ENCODE assay signal across 22 mouse cellular contexts in the genomic region with DNA sequence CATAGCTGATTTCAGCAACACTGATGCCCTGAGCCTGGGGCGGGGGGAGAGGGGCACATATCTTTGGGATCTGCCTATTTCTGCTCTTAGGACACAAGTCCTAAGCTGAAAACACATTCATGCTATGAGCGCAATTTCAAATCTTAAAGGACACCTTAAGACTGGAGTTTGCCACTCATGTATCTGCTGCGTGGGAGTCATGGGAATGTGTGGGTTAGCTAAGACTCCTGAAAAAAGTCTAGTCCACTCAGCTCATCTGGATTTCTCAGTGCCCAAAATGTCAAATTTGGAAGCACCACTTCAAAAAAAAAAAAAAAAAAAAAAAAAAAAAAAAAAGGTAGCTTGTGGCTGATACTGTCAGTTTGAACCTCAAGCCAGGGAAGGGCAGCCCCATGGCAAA.
DNase-seq lines count a peak whose midpoint lies in the region; ATAC-seq and TF ChIP-seq lines count a peak whose summit lies in the region.
"Had no signal": no experiment of that assay in that cellular context is flagged by ENCODE, and none has a peak within 500 bp of the region (broad histone marks: within the 10 kb centered on the region; RNA-seq: fewer than 3 reads in every experiment).

No protein-coding gene starts in this region.

- no peaks in the 10 kb centered on the region for H3K9me3 ChIP-seq in hindbrain, embryonic 10.5 days
- no peaks in the 10 kb centered on the region for H3K9me3 ChIP-seq in hindbrain, postnatal 0 days (ENCODE audit: low read length)
- no peaks in the 10 kb centered on the region for H3K9me3 ChIP-seq in midbrain, embryonic 13.5 days
- no peaks in the 10 kb centered on the region for H3K9me3 ChIP-seq in midbrain, embryonic 14.5 days (ENCODE audit: control insufficient read depth, low read length)
- no peaks in the 10 kb centered on the region for H3K9me3 ChIP-seq in hindbrain, embryonic 12.5 days (replicated peaks)
- no peaks in the 10 kb centered on the region for H3K9me3 ChIP-seq in hindbrain, embryonic 14.5 days (ENCODE audit: control insufficient read depth, low read length)
- H3K9me3 ChIP-seq in forebrain, embryonic 14.5 days (replicated peaks; ENCODE audit: control insufficient read depth, low read length), result no peaks in the 10 kb centered on the region
- H3K9me3 ChIP-seq: limb, embryonic 12.5 days; liver, embryonic 15.5 days had no signal

- H3K4me3 ChIP-seq in hindbrain, embryonic 10.5 days, result no peak overlapping the region
- no peak overlapping the region for H3K4me3 ChIP-seq in hindbrain, postnatal 0 days (ENCODE audit: low read length)
- H3K4me3 ChIP-seq in midbrain, embryonic 13.5 days (replicated peaks), result no peak overlapping the region
- no peak overlapping the region for H3K4me3 ChIP-seq in midbrain, embryonic 14.5 days (replicated peaks; ENCODE audit: low read depth, low read length)
- H3K4me3 ChIP-seq in hindbrain, embryonic 12.5 days, result no peak overlapping the region
- H3K4me3 ChIP-seq in hindbrain, embryonic 14.5 days (replicated peaks; ENCODE audit: low read length), result no peak overlapping the region
- H3K4me3 ChIP-seq in forebrain, embryonic 14.5 days (ENCODE audit: low read depth, low read length), result no peak overlapping the region
- H3K4me3 ChIP-seq: erythroblast, embryonic 14.5 days; gastrocnemius, adult 2 months; limb, embryonic 12.5 days; liver, embryonic 15.5 days had no signal

- H3K36me3 ChIP-seq in hindbrain, embryonic 10.5 days, result no peaks in the 10 kb centered on the region
- H3K36me3 ChIP-seq in hindbrain, postnatal 0 days (ENCODE audit: insufficient read depth, low read length), result no peaks in the 10 kb centered on the region
- no peaks in the 10 kb centered on the region for H3K36me3 ChIP-seq in midbrain, embryonic 13.5 days
- H3K36me3 ChIP-seq in midbrain, embryonic 14.5 days (ENCODE audit: control insufficient read depth, insufficient read depth, low read length), result no peaks in the 10 kb centered on the region
- H3K36me3 ChIP-seq in hindbrain, embryonic 12.5 days, result no peaks in the 10 kb centered on the region
- H3K36me3 ChIP-seq in hindbrain, embryonic 14.5 days (replicated peaks; ENCODE audit: control insufficient read depth, insufficient read depth), result no peaks in the 10 kb centered on the region
- H3K36me3 ChIP-seq in forebrain, embryonic 14.5 days (ENCODE audit: control insufficient read depth, insufficient read depth, low read length), result no peaks in the 10 kb centered on the region
- H3K36me3 ChIP-seq: limb, embryonic 12.5 days; liver, embryonic 15.5 days had no signal

- WGBS in hindbrain, embryonic 10.5 days, result 91% methylated on average over 3 of the region's 3 CpGs
- WGBS in hindbrain, postnatal 0 days, result 90% methylated on average over 3 of the region's 3 CpGs
- WGBS in midbrain, embryonic 13.5 days, result 87% methylated on average over 3 of the region's 3 CpGs
- 91% methylated on average over 3 of the region's 3 CpGs for WGBS in midbrain, embryonic 14.5 days
- 87% methylated on average over 3 of the region's 3 CpGs for WGBS in hindbrain, embryonic 12.5 days
- 87% methylated on average over 3 of the region's 3 CpGs for WGBS in hindbrain, embryonic 14.5 days
- 95% methylated on average over 3 of the region's 3 CpGs for WGBS in forebrain, embryonic 14.5 days

- H3K4me2 ChIP-seq in hindbrain, postnatal 0 days (ENCODE audit: low read depth, low read length), result no peak overlapping the region
- no peak overlapping the region for H3K4me2 ChIP-seq in midbrain, embryonic 13.5 days (replicated peaks)
- no peak overlapping the region for H3K4me2 ChIP-seq in midbrain, embryonic 14.5 days (ENCODE audit: low read length)
- no peak overlapping the region for H3K4me2 ChIP-seq in hindbrain, embryonic 12.5 days (replicated peaks)
- no peak overlapping the region for H3K4me2 ChIP-seq in hindbrain, embryonic 14.5 days (replicated peaks)
- no peak overlapping the region for H3K4me2 ChIP-seq in forebrain, embryonic 14.5 days (ENCODE audit: low read length)
- H3K4me2 ChIP-seq: limb, embryonic 12.5 days; liver, embryonic 15.5 days; lung, embryonic 14.5 days had no signal

- TF ChIP-seq CTCF in hindbrain, postnatal 0 days (IDR thresholded peaks at IDR 0.05; ENCODE audit: low read depth), result no peak

- no peak for ATAC-seq in hindbrain, postnatal 0 days
- ATAC-seq in midbrain, embryonic 13.5 days, result no peak
- no peak for ATAC-seq in midbrain, embryonic 14.5 days (ENCODE audit: low FRiP score, low TSS enrichment)
- no peak for ATAC-seq in hindbrain, embryonic 12.5 days (ENCODE audit: low FRiP score)
- no peak for ATAC-seq in hindbrain, embryonic 14.5 days (ENCODE audit: low FRiP score)
- no peak for ATAC-seq in forebrain, embryonic 14.5 days
- ATAC-seq: forebrain, postnatal 0 days; intestine, embryonic 16.5 days; midbrain, embryonic 16.5 days had no signal

- peak overlapping the region; percentile 45; the same call in 1 of the 2 replicates for H3K27ac ChIP-seq in hindbrain, embryonic 10.5 days
- H3K27ac ChIP-seq in hindbrain, postnatal 0 days, result no peak overlapping the region
- H3K27ac ChIP-seq in midbrain, embryonic 13.5 days, result peak overlapping the region; percentile 51; the same call in 1 of the 2 replicates
- no peak overlapping the region for H3K27ac ChIP-seq in midbrain, embryonic 14.5 days (replicated peaks; ENCODE audit: low read depth, low read length)
- peak overlapping the region; percentile 77 for H3K27ac ChIP-seq in hindbrain, embryonic 12.5 days
- peak overlapping the region; percentile 7; the same call in 1 of the 2 replicates for H3K27ac ChIP-seq in hindbrain, embryonic 14.5 days
- no peak overlapping the region for H3K27ac ChIP-seq in forebrain, embryonic 14.5 days (ENCODE audit: low read depth, low read length)
- H3K27ac ChIP-seq: gastrocnemius, adult 2 months; kidney, postnatal 0 days; limb, embryonic 12.5 days; liver, embryonic 15.5 days had no signal

- H3K4me1 ChIP-seq in hindbrain, embryonic 10.5 days (replicated peaks), result peaks cover 71% of the 10 kb centered on the region
- peaks cover 29% of the 10 kb centered on the region for H3K4me1 ChIP-seq in hindbrain, postnatal 0 days (ENCODE audit: insufficient read depth, low read length)
- H3K4me1 ChIP-seq in midbrain, embryonic 13.5 days (replicated peaks), result peaks cover 39% of the 10 kb centered on the region
- H3K4me1 ChIP-seq in midbrain, embryonic 14.5 days (ENCODE audit: control insufficient read depth, insufficient read depth, low read length), result peaks cover 18% of the 10 kb centered on the region
- H3K4me1 ChIP-seq in hindbrain, embryonic 12.5 days, result peaks cover 59% of the 10 kb centered on the region
- H3K4me1 ChIP-seq in hindbrain, embryonic 14.5 days (replicated peaks; ENCODE audit: control insufficient read depth, insufficient read depth, low read length), result peaks cover 52% of the 10 kb centered on the region
- peaks cover 11% of the 10 kb centered on the region for H3K4me1 ChIP-seq in forebrain, embryonic 14.5 days (ENCODE audit: control insufficient read depth, insufficient read depth, low read length)
- H3K4me1 ChIP-seq: liver, embryonic 15.5 days had no signal

- H3K9ac ChIP-seq in hindbrain, postnatal 0 days (replicated peaks; ENCODE audit: low read length), result no peak overlapping the region
- no peak overlapping the region for H3K9ac ChIP-seq in midbrain, embryonic 13.5 days (replicated peaks)
- no peak overlapping the region for H3K9ac ChIP-seq in midbrain, embryonic 14.5 days (replicated peaks; ENCODE audit: low read length)
- peak overlapping the region; percentile 27; the same call in 1 of the 2 replicates for H3K9ac ChIP-seq in hindbrain, embryonic 12.5 days
- no peak overlapping the region for H3K9ac ChIP-seq in hindbrain, embryonic 14.5 days
- H3K9ac ChIP-seq in forebrain, embryonic 14.5 days (ENCODE audit: low read length), result no peak overlapping the region
- H3K9ac ChIP-seq: forebrain, postnatal 0 days; limb, embryonic 12.5 days; liver, embryonic 15.5 days; lung, embryonic 14.5 days had no signal

- no peak for DNase-seq in hindbrain, embryonic 10.5 days (ENCODE audit: low spot score)
- no peak for DNase-seq in hindbrain, postnatal 0 days (ENCODE audit: low spot score)
- no peak for DNase-seq in midbrain, embryonic 14.5 days
- DNase-seq in hindbrain, embryonic 14.5 days (ENCODE audit: low spot score), result no peak
- DNase-seq in forebrain, embryonic 14.5 days (ENCODE audit: low spot score), result no peak
- DNase-seq: adrenal gland, postnatal 25 days; B cell, adult 2 months; gastrocnemius, postnatal 36 days; kidney, adult 8-10 months; kidney, postnatal 4 days; thymus, postnatal 14 days had no signal

- H3K27me3 ChIP-seq in hindbrain, embryonic 10.5 days (ENCODE audit: insufficient read depth, poor library complexity, severe bottlenecking), result no peaks in the 10 kb centered on the region
- no peaks in the 10 kb centered on the region for H3K27me3 ChIP-seq in hindbrain, postnatal 0 days (ENCODE audit: insufficient read depth, low read length)
- no peaks in the 10 kb centered on the region for H3K27me3 ChIP-seq in midbrain, embryonic 13.5 days
- no peaks in the 10 kb centered on the region for H3K27me3 ChIP-seq in midbrain, embryonic 14.5 days (ENCODE audit: control insufficient read depth, insufficient read depth, low read length)
- no peaks in the 10 kb centered on the region for H3K27me3 ChIP-seq in hindbrain, embryonic 12.5 days
- H3K27me3 ChIP-seq in hindbrain, embryonic 14.5 days (ENCODE audit: control insufficient read depth, insufficient read depth, low read length), result no peaks in the 10 kb centered on the region
- no peaks in the 10 kb centered on the region for H3K27me3 ChIP-seq in forebrain, embryonic 14.5 days (replicated peaks; ENCODE audit: control insufficient read depth, insufficient read depth, low read length)
- H3K27me3 ChIP-seq: limb, embryonic 12.5 days; liver, embryonic 15.5 days had no signal

Comparison
In these comparisons a context has a peak if more than half of its experiments do, and no peak if none do; other contexts are left out.
1. H3K27ac ChIP-seq: peak in hindbrain, embryonic 10.5 days (single experiment), midbrain, embryonic 13.5 days (single experiment), hindbrain, embryonic 12.5 days (single experiment) and hindbrain, embryonic 14.5 days (single experiment); none in hindbrain, postnatal 0 days (single experiment), midbrain, embryonic 14.5 days (single experiment) and forebrain, embryonic 14.5 days (single experiment).